Mouse (Mus musculus) left cerebral cortex, postnatal 25 days (tissue): ENCODE measurements at regions not wholly inside any gene's neighbourhood (a gene's known extent, or its start where the extent isn't known, plus 50 kb on each side); places are given as distances from the start of the nearest gene placed in this dataset.

Source experiments
- DNase-seq, 2 experiments: peaks; one replicate each; pipeline ENCODE4 v3.0.0; 2022; ENCODE audit warnings: low spot score in 2 of 2, mixed read lengths in 1 of 2
- intact Hi-C: fragments of 180-260 bp; cut with DNase I; formaldehyde crosslinking; loops from one replicate; pipeline ENCODE4 v1.15.1; 2025

DNA sequence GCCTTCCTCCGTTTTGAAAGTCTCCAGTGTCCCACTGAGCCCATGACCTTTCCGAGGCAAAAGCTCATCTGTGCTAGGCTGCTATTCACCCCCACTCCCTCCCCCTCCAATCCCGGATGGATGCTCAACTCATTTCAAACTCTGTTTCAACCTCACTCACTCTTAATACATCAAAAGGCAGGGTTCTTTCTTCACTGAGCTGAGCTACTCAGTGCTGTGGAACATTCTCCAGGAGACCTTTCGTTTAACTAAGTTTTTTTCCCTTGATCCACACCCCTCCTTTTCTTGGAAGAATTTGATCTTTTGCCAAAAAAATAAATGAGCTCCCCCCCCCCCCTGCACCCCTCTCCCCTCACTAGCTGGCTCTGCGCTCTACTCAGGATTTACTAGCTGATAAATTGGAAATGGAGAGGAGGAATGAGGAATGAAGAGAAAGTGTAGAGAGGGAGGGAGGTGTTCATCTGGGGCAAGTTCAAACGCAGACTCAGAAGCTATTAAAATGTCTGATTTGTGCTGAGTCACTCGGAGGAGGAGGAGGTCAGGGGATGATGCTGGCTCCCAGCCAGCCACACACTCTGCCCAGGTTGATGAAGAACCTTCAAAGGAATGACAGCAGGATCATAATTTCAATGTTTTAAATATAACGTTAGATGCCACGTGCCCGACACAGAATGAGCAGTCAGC, 491.5 kb upstream of the Tnp1 start:
- DNase-seq: no peak
- intact Hi-C loops: no loop called here

- DNase-seq: no peak
- intact Hi-C loops: no loop called here
Observed at GRCm38 (mm10) chr1:73503611-73504010, 487.9 kb upstream of the Tnp1 start.

GRCm38 (mm10) chr1:73500671-73501070, 485.0 kb upstream of the Tnp1 start:
- intact Hi-C loops: no loop called here
- peak in 1 of 2 experiments; percentile 8 for DNase-seq

GRCm38 (mm10) chr1:73495971-73496749, 480.5 kb upstream of the Tnp1 start:
- intact Hi-C loops: no loop called here
- DNase-seq: no peak

DNA sequence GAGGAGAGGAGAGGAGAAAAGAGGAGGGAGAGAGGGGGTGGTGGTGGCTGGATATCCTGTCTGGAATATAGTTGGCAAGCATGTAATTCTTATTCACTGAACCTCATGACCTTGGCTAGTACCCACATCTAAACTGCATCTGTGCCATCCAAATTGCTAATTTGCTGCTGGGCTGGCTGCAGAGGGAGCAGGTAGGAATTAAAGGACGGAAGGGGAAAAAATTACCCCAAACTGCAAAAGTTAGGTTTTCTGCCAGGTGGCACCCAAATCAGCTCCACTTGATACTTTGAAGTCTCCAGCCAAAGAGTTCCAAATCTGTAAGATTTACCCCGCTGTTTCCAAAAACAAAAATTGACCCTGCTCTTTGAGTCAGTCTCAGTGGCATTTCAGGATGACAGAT, 466.2 kb upstream of the Tnp1 start:
- DNase-seq: no peak
- intact Hi-C loops: loop anchor here (5.0 kb wide), 1 partner anchor 710 kb away; no protein-coding TSS in a partner anchor

- no peak for DNase-seq
- intact Hi-C loops: no loop called here
Observed at GRCm38 (mm10) chr1:73479349-73479920, 463.7 kb upstream of the Tnp1 start.

GRCm38 (mm10) chr1:73460598-73460997, 444.9 kb upstream of the Tnp1 start:
- intact Hi-C loops: no loop called here
- peak in 1 of 2 experiments; percentile 6 for DNase-seq

DNA sequence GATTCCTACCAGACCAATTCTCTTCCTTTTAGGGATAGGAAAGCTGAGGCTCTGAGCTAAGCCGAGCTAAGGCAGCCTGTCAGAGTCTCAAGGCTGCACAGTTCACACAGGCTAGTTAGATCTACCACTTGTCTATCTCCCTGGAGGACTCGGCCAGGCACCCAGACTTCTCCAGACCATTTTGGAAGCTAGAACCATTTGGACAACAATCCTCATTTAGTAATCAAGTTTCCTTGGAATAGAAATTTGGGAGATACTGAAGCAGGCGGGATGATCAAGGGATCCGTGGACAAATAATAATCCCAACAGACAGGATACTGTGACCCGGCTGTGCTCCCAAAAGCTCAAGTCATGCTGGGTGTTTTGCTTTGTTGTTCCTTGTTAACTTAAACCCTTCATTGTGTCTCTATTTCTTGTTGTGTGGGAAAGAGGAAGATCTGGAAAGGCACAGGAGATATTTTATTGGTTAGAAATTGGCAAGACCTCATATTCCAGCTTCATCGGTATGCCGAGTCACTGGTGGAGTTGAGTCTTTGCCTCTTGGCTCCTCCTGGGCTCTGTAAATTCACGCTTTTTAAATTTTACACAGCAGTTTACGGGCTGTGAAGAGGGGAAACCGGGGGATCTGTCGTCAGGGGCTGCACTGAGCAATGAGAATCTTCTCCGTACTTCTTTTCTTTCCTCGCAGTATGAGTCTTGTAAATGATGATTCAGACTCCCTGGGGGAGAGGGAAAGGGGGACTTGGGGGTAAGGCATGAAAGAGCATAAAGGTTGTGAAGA, 444.2 kb upstream of the Tnp1 start:
- no peak for DNase-seq
- intact Hi-C loops: no loop called here

GRCm38 (mm10) chr1:73457261-73457660, 441.6 kb upstream of the Tnp1 start:
- no peak for DNase-seq
- intact Hi-C loops: no loop called here

- no peak for DNase-seq
- intact Hi-C loops: no loop called here
Observed at GRCm38 (mm10) chr1:73456359-73457062, 440.8 kb upstream of the Tnp1 start.

DNA sequence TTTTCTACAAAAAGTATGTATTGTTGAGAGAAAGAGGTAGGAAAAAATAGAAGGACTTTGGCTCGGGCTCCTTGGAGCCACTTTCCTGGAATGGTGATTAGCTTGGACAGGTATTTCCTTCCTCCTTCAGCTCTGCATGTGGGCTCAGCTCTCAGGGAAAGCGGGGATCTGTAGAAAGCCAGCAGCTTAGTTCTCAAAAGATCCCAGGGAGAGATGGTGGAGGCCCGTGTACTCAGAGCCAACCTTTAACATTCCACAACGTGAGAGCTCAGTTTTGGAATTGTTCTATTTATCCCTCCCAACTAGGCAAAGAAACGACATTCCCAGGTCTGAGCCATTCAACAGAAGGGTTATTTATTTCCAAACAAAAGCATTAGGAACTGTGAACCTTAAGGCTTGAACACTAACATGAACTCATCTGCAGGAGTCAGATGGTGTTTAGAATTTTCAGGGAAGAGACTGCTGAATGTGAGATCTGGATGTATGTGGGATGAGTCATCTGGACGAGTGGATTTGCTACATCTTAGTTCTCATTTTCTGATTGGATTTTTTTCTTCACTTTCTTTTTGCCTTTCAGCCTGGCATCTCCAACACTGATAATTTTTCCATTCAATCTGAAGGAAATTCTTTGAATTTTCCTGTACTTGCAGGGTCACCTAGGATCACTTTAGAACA, 428.6 kb upstream of the Tnp1 start:
- peak in 1 of 2 experiments; percentile 40 for DNase-seq
- intact Hi-C loops: no loop called here

- intact Hi-C loops: no loop called here
- no peak for DNase-seq
Observed at GRCm38 (mm10) chr1:73438385-73438784, 422.7 kb upstream of the Tnp1 start.

- no peak for DNase-seq
- intact Hi-C loops: no loop called here
Observed at GRCm38 (mm10) chr1:73428101-73428500, 412.4 kb upstream of the Tnp1 start.

- intact Hi-C loops: no loop called here
Observed at GRCm38 (mm10) chr1:73425049-73425448, 409.3 kb upstream of the Tnp1 start.

DNA sequence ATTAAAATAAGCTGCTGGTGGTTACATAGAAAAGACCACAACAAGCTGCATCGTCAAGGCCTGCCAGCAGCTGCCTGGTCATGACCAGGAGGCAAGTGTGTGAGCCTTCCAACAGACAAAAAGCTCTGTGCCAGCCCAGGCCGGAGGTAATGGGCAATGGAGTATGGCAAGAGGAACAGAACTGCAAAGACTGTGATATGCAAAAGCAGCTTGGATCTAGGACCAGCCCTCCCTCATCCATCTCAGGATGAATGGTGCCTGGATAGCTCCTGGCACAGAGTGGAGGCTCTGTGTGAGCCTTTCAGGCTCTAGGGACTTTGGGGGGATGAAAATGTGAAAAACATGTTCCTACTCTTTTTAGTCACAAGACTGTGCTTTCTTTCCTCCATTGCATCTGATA, 402.5 kb upstream of the Tnp1 start:
- no peak for DNase-seq
- intact Hi-C loops: no loop called here

More at GRCm38 (mm10) chr1:73425049-73425448, 409.3 kb upstream of the Tnp1 start:
- no peak for DNase-seq

DNA sequence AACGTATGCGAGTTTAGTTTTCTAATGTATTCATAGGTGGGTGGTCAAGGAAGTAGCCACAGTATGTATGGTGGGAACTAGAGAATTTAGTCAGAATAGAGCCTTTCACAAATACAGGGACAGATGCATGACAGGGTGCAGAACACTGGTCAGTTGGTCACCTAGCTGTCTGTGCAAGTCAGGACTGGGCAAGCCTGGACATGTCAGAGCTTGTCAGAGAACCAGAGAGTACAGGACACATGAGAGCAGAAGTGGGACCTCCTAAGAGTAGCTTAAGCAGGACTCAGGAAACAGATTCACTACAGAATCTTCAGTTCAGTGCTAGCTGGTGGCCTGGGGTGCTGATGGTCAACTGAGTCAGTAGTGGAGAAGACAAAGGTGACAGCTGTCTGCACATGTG, 395.7 kb upstream of the Tnp1 start:
- intact Hi-C loops: no loop called here
- DNase-seq: no peak

- intact Hi-C loops: no loop called here
- no peak for DNase-seq
Observed at GRCm38 (mm10) chr1:73399178-73399577, 383.5 kb upstream of the Tnp1 start.

GRCm38 (mm10) chr1:73395034-73395433, 379.3 kb upstream of the Tnp1 start:
- DNase-seq: no peak
- intact Hi-C loops: no loop called here

DNA sequence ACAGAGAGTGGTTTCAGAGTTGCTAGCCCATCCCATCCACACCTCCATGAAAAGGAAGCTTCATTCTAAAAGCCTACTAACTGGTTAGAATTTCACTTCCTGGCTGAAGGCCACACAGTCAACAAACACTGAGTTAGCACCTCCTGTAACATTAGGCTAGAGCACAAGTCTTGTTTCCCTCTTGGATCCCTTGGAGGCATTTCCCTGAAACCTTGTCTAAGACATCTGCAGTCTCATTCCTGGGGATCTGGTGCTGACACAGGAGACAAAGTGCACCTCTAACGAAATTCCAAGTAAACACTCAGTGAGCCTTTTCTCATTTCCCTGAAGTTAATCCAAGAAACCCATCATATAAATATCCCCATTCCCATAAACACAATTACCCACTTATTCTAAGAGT, 378.8 kb upstream of the Tnp1 start:
- DNase-seq: no peak

More for the DNA sequence above, 378.8 kb upstream of the Tnp1 start:
- intact Hi-C loops: no loop called here
